Mouse (Mus musculus) gastrocnemius, adult 8-10 months (tissue): Measurements from ENCODE around the gene Fat3. TPM values are rescaled to one million over a fixed set of nuclear protein-coding genes. Genes with fewer than 3 reads are reported as not detected.
A peak's percentile ranks its signal among the peaks of the same experiment; 100 is the strongest.

Experiments used
- DNase-seq, 2 experiments: peaks; one replicate each; pipeline ENCODE4 v3.0.0; 2022; ENCODE audit warnings: low spot score in 2 of 2
- total RNA-seq, 4 experiments: library from RNA; stranded (reverse); gene quantifications; 2 replicates each; pipeline ENCODE4 v1.2.4; 2022

The Fat3 gene
- total RNA-seq, 4 experiments from 2014 or later, result 0.25 to 0.53 (median 0.44) TPM

DNA sequence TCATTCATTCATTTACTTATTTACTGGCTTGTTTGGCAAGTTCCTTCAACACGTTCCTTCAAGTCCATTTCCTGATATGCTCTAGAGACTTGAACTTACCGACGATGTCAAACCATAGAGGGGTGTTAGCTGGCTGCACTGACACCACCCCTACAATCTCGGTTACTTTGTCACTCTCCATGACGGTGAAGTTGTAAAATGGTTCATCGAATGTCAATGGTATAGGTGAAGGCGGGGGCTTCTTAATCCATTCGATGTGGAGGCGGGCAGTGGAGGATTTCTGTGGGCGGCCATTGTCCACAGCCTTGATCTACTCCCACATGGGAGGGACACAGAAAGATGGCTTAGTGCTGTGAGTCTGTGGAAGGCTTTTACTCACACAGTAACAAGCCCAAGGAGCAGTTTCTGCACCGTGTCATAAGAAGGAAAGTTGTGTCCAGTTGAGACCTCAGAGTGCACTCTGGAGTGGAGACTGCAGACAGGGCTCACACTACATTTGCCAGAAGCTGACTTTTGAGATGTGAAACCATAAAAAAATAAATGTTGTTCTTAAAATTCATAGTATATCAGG lies 471.3 kb downstream of the Fat3 start:
- DNase-seq, result no peak

DNA sequence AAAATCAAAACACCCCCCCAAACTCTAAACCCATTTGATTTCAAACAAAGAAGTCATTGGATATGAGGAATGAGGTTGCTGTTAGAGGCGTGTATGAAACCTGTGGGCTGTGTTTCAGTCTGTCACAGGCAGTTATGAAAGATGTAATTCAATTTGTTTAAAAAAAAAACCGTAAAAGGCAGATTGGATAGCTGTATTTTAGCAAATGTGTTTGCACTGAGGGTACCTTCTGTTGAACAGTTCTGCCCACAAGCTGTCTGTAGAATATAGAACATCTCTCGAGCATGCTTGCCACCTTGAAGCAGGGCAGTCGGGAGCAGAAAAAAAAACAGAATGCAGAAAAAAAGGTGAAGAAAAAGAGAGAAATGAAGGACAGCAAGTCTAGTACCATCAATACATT lies 472.0 kb downstream of the Fat3 start:
- DNase-seq, result no peak

DNA sequence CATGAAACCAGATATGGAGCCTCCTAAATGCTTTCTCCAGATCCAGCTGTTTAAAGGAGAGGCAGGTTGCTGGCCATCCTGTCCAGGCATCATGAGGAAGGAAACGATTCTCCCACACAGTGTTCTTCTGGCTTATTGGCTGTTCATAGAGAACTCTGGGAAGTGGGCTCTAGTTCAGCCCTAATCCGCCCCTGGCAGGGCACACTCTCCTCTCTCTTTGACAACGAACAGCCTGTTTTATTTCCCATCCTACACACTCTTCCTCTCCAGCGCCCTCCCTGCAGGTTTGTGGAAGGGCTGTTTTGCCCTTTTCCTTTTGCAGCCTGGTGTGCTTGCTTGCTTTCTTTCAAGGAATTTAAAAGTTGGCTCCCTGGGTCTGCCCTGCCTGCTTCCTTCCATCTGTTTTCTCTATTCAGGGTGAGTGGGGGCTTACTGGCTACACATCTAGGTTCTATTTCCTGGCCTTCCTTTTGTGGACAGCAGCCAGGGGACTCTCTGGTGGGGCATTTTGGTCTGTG lies 472.6 kb downstream of the Fat3 start:
- DNase-seq, result peak in 1 of 2 experiments; percentile 6

DNA sequence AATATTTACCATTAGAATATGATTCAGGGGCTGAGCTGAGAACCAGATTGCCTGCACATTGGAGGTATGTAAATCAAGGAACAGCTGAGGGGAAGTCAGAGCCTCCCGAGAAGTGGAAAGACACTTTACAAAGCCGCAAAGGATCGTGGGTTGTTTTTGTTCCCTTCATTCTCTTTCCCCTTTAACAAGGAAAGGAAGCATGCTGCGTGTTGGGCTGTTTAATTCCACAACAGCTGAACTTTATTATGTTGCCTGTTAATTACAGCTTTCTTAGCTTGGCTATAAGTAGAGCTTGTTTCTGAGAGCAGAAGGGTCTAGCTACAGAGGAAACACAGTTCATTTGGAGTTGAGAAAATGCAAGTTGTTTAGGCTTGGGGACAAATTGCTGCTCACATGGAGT lies 475.0 kb downstream of the Fat3 start:
- DNase-seq, result no peak

GRCm38 (mm10) chr9:16024706-16025105 lies 476.4 kb downstream of the Fat3 start:
- no peak for DNase-seq

GRCm38 (mm10) chr9:16014115-16014514 lies 487.0 kb downstream of the Fat3 start:
- DNase-seq, result no peak

- no peak for DNase-seq
These were observed 489.7 kb downstream of the Fat3 start for GRCm38 (mm10) chr9:16011382-16011781.

GRCm38 (mm10) chr9:16007516-16007915 lies 493.6 kb downstream of the Fat3 start:
- no peak for DNase-seq

DNA sequence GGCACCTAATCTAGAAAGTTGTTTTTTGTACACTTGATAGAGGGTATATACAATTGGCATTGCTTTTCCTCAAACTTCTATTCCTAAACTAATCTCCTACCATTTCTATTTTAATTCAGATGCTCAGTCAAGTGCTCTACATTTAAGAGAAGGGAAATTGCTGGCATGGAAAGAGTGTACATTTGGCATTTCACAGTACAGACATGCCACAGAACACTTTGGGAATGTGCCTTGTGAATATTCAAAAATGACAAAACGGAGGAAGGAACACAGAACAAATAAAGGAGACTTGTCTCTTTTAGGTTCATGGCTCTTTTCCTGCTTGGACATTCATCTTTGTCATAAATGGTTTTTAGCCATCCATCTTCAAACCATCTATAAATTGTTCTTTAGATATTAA lies 498.1 kb downstream of the Fat3 start:
- DNase-seq, result no peak

DNA sequence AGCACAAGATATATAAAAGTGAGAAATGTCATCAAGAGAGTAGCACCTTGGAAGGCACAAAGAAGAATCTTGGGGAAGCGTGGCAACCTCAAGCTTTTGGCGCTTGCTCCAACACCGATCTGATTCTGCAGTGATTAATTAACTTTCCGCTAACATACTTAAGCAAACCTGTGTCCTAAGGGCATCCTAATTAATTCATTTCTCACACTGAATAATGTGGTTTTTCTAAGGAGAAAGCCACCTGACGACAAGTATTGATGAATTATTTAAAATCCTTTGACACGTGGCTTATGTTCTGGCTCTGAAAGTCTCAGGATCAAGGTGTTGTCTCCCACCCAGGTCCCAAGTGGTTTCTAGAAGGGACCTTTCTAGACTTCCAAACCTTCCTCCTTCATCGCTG lies 506.3 kb downstream of the Fat3 start:
- DNase-seq, result no peak

DNA sequence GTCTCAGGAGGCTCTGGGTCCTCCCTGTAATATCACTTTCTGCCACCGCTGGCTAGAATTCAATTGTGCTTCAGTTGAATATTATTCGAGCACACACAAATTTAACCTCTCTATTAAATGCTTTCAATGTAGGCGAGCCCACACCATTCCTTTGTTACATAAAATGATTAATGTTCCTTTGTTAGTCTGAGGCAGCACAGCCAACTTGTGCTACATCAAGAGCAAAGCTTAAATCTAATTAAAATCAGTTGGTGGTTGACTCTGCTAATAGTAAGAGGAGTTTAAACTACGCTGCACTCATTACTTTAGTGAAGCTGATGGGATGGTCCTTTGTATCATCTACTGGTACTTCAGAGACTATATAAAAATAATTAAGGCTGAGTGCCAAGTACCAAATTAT lies 506.9 kb downstream of the Fat3 start:
- no peak for DNase-seq

GRCm38 (mm10) chr9:15992158-15992846 lies 508.8 kb downstream of the Fat3 start:
- DNase-seq, result no peak

DNA sequence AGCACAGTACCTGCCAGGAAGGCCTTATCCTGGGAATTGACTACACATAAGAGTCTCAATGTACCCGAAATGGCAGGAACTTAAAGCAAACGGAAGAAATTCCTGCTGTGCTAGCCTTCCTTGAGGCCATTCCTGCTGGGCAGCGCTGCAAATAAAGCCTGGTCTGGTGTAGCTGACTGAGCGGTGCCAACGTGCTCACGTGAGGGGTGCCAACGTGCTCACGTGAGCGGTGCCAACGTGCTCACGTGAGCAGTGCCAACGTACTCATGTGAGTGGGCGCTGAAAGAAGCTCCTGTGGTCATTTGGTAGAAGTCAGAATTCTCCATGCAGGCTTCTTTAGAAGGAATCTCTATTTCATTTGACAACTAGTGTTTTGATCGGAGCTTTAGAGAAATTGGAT lies 522.8 kb downstream of the Fat3 start:
- no peak for DNase-seq

DNA sequence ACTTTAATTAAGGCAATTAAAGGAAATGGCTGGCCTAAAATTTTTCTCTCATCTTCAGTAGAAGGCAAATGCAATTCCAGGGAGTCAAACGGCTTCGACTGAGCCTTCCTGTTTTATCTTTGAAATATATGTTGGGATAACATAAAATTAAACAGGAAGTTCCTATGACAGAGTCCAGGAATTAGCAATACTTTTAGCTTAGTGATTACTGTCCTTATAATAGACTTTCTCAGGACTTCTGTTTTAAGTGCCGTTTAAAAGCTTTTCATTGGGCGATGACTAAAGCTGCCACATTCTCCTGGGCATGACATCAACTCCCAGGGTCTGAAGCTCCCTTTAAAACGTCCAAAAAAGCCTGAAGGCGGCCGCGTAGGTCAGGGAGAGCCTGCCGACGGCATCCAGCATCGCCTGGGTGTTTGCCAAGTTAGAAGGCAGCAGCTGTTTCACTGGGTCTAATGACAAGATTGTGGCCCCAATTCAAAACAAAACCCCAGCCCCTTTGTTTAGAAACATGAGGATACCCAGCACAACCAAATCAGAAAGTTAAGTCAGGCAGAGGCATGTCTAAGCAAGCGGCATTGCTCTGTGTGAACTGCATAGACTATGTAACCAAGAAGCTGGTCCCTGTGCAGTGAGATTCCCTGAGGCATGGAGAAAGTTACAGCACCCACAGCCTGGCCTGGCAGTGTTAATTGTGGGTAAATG lies 524.0 kb downstream of the Fat3 start:
- DNase-seq, result no peak

- DNase-seq, result no peak
These were observed 525.1 kb downstream of the Fat3 start for GRCm38 (mm10) chr9:15975999-15976398.

DNA sequence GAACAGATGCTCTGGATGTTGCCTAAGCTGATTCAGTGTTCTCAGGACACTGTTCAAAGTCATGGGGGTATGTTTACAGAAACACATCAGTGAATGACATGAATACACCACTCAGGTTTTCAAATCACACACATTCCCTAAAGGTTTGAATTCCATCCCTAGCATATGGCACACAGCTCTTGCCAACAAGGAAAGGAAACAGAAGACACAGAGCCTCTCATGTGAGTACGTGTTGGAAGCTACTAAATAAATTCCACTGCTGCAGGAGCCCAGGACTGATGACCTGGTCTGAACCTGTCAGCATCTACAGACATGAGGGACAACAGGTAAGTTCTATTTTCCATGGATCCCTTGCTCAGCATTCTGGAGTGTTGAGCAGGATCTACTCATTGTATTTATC lies 528.9 kb downstream of the Fat3 start:
- no peak for DNase-seq

DNA sequence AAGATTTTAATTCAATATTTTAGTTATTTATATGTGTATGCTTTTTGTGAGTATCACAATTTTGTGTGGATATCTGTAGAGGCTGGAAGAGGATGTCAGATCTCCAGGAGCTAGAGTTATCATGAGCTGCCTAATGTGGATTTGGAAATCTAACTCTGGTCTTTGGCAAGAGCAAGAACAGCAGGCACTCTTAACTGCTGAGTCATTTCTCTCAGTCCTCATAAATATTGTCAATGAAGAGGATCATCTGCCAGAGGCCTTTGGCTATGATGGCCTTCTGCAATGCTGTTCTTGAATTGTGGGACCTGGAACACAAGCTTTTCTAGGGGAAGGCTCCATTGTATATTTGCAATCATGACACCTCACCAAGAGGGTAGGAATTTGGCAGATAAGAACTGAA lies 529.7 kb downstream of the Fat3 start:
- DNase-seq, result no peak

DNA sequence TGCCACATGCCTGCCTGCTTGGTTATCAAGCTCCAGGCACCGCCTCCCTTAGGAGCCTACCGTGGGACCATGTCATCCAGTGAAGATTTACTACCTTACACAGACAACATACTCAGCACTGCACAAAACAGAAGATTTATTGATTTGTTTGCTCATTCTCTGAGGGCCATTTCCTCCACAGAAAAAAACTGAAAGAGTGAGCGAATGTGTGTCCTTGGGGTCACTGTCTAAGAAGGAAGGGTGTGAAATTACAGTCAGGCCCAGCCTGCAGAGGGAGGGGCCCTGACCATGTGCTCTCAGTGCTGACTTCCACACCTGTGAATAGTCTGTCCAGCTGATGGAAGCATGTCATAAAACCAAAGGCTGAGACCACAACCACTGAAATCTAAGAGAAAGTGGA lies 536.9 kb downstream of the Fat3 start:
- DNase-seq, result no peak

DNA sequence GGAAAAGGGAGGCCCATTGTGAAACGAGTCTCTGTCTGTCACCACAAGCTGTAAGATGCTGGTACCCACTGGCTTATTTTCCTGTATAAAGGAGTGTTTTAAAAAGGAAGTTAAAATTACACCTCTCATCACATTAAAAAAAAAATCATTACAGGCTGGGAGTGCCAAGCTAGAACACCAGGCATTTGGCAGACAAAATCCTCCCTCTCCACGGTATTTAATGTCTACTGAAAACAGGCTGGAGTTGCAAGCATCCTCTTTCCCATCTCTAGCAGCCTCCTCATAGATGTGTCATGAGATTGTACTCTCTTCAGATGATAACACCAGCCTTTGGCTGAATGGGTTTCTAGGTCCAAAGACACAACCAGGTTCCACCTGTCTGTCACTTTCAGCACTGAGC lies 538.2 kb downstream of the Fat3 start:
- no peak for DNase-seq

GRCm38 (mm10) chr9:15958224-15958787 lies 542.8 kb downstream of the Fat3 start:
- DNase-seq, result no peak

DNA sequence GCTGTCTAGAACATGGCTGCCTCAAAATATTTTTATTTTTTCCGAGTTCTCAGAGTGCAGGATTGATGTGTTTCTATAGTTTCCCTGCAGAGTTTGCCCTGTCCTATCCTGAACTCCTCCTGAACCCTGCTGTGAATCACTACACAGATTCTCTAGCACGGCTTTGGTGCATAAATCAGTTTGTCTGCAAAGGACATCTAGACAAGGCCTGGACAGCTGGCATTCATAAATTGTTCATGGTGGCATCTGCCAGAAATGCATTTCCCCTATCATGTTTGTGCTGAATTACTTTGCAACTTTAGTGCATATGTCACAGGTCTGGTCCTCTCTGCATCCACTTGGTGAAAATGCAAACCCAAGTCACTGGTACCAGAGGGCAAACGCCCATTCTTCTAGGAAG lies 543.3 kb downstream of the Fat3 start:
- no peak for DNase-seq

GRCm38 (mm10) chr9:15955147-15955782 lies 545.8 kb downstream of the Fat3 start:
- no peak for DNase-seq
